Mouse (Mus musculus) lung, adult 2 months (tissue): ENCODE measurements around the gene Gm9112.
"Not testable (repeated sequence)": the region's sequence is repeated elsewhere in the genome, so short reads cannot be mapped to it uniquely, and the experiment has no call there.

Experiments used
- CTCF ChIP-seq: fragments of 200-500 bp; IDR thresholded peaks from 2 replicates; pipeline ENCODE4 v1.5.1; 2011; ENCODE audit warnings: mild to moderate bottlenecking, low read length, control low read depth; ENCODE audit not compliant: insufficient read depth
- POLR2A ChIP-seq: fragments of 200-500 bp; IDR thresholded peaks from 2 replicates; pipeline ENCODE4 v1.6.1; 2011; ENCODE audit warnings: low read depth, mild to moderate bottlenecking, control low read depth, low read length, borderline replicate concordance; ENCODE audit errors: extremely low read depth

- not testable (repeated sequence) for TF ChIP-seq CTCF, POLR2A
Measured at GRCm38 (mm10) chrX:102686872-102687271, 20.6 kb downstream of the Gm9112 start, which contains the start of gene Gm3880.
